Mouse (Mus musculus): ENCODE data around the gene Slit2. TPM values are rescaled to one million over a fixed set of nuclear protein-coding genes. Genes with fewer than 3 reads are reported as not detected.

Gene Slit2
- polyA plus RNA-seq, 1 experiment from 2014 or later, result 2.2 TPM

DNA sequence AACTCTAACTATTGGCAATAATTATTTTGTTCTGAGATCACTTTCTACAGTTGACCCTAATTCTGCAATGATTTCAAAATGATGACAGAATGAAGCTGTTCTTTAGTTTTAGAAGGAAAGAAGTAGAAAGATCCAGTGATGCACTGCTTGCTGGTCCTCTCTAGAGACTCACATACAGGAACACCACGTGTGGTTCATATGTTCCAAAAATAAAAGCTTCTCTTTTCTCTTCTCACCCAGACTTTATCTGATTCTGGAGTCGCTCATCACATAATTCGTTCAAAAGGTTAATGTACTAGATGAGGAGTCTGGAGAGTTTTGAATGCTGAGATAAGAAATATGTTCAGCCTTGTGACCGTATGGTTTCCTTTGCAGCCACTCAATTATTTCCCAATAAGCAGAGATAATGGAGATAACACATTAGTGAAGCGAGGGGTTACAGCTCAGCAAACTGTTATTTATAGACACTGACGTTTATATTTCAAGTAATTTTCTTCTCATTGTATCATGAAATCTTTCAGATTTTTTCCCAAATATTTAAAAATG, 332.2 kb downstream of the Slit2 start:
- no peak for ATAC-seq
- Histone ChIP-seq H3K27ac (no peak overlapping the region), H3K4me2 (no peak overlapping the region), H3K4me3 (no peak overlapping the region), H3K4me1 (no peaks in the 10 kb centered on the region), H3K9ac (no peak overlapping the region), H3K36me3 (no peaks in the 10 kb centered on the region), H3K9me3 (replicated peaks) (no peaks in the 10 kb centered on the region), H3K27me3 (replicated peaks) (no peaks in the 10 kb centered on the region)
- WGBS (ENCODE audit: insufficient replicate concordance), result 34% methylated on average over 6 of the region's 6 CpGs

- 60% methylated on average over 4 of the region's 4 CpGs for WGBS (ENCODE audit: insufficient replicate concordance)
Observed at GRCm38 (mm10) chr5:48320597-48320996, 337.7 kb downstream of the Slit2 start.

GRCm38 (mm10) chr5:48326221-48326620, 343.3 kb downstream of the Slit2 start:
- Histone ChIP-seq H3K9ac (no peak overlapping the region), H3K27ac (no peak overlapping the region), H3K4me2 (no peak overlapping the region), H3K27me3 (replicated peaks) (no peaks in the 10 kb centered on the region), H3K36me3 (no peaks in the 10 kb centered on the region), H3K4me1 (no peaks in the 10 kb centered on the region), H3K4me3 (no peak overlapping the region), H3K9me3 (replicated peaks) (no peaks in the 10 kb centered on the region)
- no peak for ATAC-seq

More at GRCm38 (mm10) chr5:48320597-48320996, 337.7 kb downstream of the Slit2 start:
- Histone ChIP-seq H3K4me1 (no peaks in the 10 kb centered on the region), H3K4me2 (no peak overlapping the region), H3K9me3 (replicated peaks) (no peaks in the 10 kb centered on the region), H3K36me3 (no peaks in the 10 kb centered on the region), H3K27ac (no peak overlapping the region), H3K9ac (no peak overlapping the region), H3K27me3 (replicated peaks) (no peaks in the 10 kb centered on the region), H3K4me3 (no peak overlapping the region)
- no peak for ATAC-seq

- 80% methylated on average over 8 of the region's 8 CpGs for WGBS (ENCODE audit: insufficient replicate concordance)
- ATAC-seq, result no peak
- Histone ChIP-seq H3K4me1 (no peaks in the 10 kb centered on the region), H3K9me3 (replicated peaks) (no peaks in the 10 kb centered on the region), H3K36me3 (no peaks in the 10 kb centered on the region), H3K9ac (no peak within 1 kb of the TSS), H3K4me2 (no peak within 1 kb of the TSS), H3K27ac (no peak within 1 kb of the TSS), H3K27me3 (replicated peaks) (no peaks in the 10 kb centered on the region), H3K4me3 (no peak within 1 kb of the TSS)
Observed at GRCm38 (mm10) chr5:48327652-48328051, 344.7 kb downstream of the Slit2 start, which contains the start of gene 5730480H06Rik. 5730480H06Rik (plus strand) TSS chr5:48327952.

DNA sequence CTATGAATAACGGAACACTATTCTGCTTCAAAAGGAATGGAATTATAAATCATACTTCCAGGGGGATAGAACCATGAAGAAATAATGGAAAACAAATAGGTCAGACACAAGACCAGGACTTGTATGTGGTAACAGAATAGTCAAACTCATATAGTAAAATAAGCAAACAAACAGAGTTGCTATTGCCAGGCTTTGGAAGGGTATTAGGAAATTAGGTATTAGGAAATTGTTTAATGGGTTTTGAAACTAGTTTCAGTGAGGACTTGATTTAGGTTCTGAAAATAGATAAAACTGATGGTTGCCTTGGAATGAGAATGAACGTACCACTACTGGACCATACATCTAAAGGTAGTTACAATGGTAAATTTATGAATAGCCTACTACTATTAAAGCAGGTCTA, 346.8 kb downstream of the Slit2 start:
- no peaks in the 10 kb centered on the region for H3K36me3 ChIP-seq
- no peak for ATAC-seq
- no peak overlapping the region for H3K9ac ChIP-seq
- no peak overlapping the region for H3K4me3 ChIP-seq
- H3K9me3 ChIP-seq (replicated peaks), result no peaks in the 10 kb centered on the region
- no peaks in the 10 kb centered on the region for H3K4me1 ChIP-seq
- WGBS (ENCODE audit: insufficient replicate concordance), result 64% methylated on average over 2 of the region's 2 CpGs
- H3K4me2 ChIP-seq, result no peak overlapping the region
- no peaks in the 10 kb centered on the region for H3K27me3 ChIP-seq (replicated peaks)
- no peak overlapping the region for H3K27ac ChIP-seq

DNA sequence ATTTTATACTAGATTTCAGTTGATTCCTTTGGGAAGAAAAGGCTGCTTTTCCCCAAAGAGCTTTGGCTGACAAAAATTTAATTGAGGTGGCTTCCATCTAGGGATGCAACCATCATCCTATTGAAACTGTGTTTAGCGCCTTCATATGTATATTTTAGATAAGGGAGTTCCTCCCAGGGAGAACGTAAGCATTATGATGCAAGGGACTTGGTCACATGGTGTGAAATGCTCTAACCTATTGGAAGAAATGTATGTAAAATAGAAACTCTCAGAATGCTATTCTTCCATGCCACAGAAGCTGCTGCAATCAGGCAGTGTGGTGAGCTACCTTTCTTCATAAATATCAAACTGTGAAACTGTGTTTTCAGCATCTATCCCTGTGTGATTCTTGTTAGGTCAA, 347.9 kb downstream of the Slit2 start:
- H3K9ac ChIP-seq, result no peak overlapping the region

DNA sequence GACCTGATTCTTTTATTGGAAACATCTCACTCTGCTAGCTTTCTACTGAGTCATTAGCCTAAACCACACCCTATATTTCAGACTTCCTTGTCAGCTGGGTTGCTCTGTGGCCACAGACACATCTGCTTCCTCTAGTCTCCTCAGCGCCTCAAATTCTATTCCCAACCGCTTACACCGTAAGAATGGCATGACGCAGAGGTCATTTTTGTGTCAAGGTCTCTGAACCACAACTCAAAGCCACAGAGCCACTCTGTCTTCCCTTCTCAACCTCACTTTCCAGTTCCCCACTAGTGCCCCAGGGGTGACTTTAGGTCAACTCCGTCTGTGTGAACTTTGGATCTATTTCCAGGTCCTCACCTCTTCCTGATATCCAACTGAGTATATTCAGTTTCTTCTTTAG, 348.5 kb downstream of the Slit2 start:
- ATAC-seq, result 0 out of 2 replicates have a peak, but pooled peaks have one; percentile 18
- WGBS (ENCODE audit: insufficient replicate concordance), result 16% methylated on average over 5 of the region's 5 CpGs
- Histone ChIP-seq H3K27me3 (replicated peaks) (no peaks in the 10 kb centered on the region), H3K4me1 (no peaks in the 10 kb centered on the region), H3K4me2 (no peak overlapping the region), H3K9ac (no peak overlapping the region), H3K27ac (no peak overlapping the region), H3K9me3 (replicated peaks) (no peaks in the 10 kb centered on the region), H3K36me3 (no peaks in the 10 kb centered on the region), H3K4me3 (no peak overlapping the region)

More for the DNA sequence above, 347.9 kb downstream of the Slit2 start:
- Histone ChIP-seq H3K4me3 (no peak overlapping the region), H3K27me3 (replicated peaks) (no peaks in the 10 kb centered on the region), H3K9me3 (replicated peaks) (no peaks in the 10 kb centered on the region), H3K4me2 (no peak overlapping the region), H3K27ac (no peak overlapping the region), H3K36me3 (no peaks in the 10 kb centered on the region), H3K4me1 (no peaks in the 10 kb centered on the region)
- 47% methylated on average over 2 of the region's 2 CpGs for WGBS (ENCODE audit: insufficient replicate concordance)
- no peak for ATAC-seq

- ATAC-seq, result no peak
- Histone ChIP-seq H3K27me3 (replicated peaks) (no peaks in the 10 kb centered on the region), H3K27ac (no peak overlapping the region), H3K4me3 (no peak overlapping the region), H3K4me1 (no peaks in the 10 kb centered on the region), H3K9ac (no peak overlapping the region), H3K36me3 (no peaks in the 10 kb centered on the region), H3K9me3 (replicated peaks) (no peaks in the 10 kb centered on the region), H3K4me2 (no peak overlapping the region)
- 72% methylated on average over 3 of the region's 3 CpGs for WGBS (ENCODE audit: insufficient replicate concordance)
Observed at GRCm38 (mm10) chr5:48333407-48333806, 350.5 kb downstream of the Slit2 start.

- Histone ChIP-seq H3K9me3 (replicated peaks) (no peaks in the 10 kb centered on the region), H3K9ac (no peak overlapping the region), H3K36me3 (no peaks in the 10 kb centered on the region), H3K27me3 (replicated peaks) (no peaks in the 10 kb centered on the region), H3K4me1 (no peaks in the 10 kb centered on the region), H3K4me2 (no peak overlapping the region), H3K27ac (no peak overlapping the region), H3K4me3 (no peak overlapping the region)
- ATAC-seq, result no peak
- 55% methylated on average over 9 of the region's 9 CpGs for WGBS (ENCODE audit: insufficient replicate concordance)
Observed at GRCm38 (mm10) chr5:48333884-48334513, 351.1 kb downstream of the Slit2 start.

- H3K27ac ChIP-seq, result no peak overlapping the region
- H3K27me3 ChIP-seq (replicated peaks), result no peaks in the 10 kb centered on the region
- H3K9me3 ChIP-seq (replicated peaks), result no peaks in the 10 kb centered on the region
- WGBS (ENCODE audit: insufficient replicate concordance), result 55% methylated on average over 7 of the region's 7 CpGs
- H3K36me3 ChIP-seq, result no peaks in the 10 kb centered on the region
- H3K4me1 ChIP-seq, result no peaks in the 10 kb centered on the region
- ATAC-seq, result no peak
- no peak overlapping the region for H3K4me2 ChIP-seq
- H3K4me3 ChIP-seq, result no peak overlapping the region
- H3K9ac ChIP-seq, result no peak overlapping the region
Observed at GRCm38 (mm10) chr5:48340808-48341433, 358.0 kb downstream of the Slit2 start.

DNA sequence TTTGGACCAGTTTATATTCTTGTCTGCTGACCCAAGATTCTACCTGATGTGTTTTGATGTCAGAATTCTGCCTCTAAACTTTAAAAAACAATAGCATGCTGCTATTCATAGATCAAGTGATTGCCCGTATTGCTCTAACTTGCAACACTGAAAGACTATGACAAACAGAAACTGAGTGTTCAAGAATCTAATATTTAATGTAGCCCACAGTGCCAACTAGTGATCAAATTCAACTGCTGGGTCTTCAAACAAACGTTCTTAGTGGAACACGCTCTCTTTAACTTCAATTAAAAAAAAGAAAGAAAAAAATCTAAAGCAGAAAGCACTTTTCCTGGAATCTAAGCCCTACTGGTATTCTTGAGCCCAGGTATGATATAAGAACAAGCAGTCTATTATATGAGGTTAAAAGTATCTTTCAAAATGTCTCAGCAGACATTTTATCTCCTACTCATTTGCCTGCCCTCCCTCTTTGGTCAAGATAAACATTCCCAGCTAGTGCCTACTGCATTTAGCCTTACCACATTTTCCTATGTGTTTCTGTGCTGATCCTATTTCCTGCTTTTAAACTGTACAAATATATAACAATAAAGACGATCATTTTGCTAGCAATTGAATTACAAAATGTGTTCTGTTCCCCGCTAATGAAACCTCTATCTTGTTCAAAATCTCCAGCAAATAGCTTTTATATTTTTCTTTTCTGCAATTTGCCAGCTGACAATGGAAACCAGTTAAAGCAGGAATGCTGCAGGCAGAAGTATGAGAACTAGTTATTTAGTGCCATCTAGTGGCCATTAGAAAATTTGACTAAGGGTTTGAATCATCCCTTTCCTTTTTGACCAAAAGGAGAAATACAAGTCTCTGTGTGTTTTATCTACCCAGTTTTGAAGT, 362.4 kb downstream of the Slit2 start:
- 40% methylated on average over 5 of the region's 5 CpGs for WGBS (ENCODE audit: insufficient replicate concordance)
- no peaks in the 10 kb centered on the region for H3K4me1 ChIP-seq
- H3K27ac ChIP-seq, result no peak overlapping the region
- no peak overlapping the region for H3K9ac ChIP-seq
- H3K27me3 ChIP-seq (replicated peaks), result no peaks in the 10 kb centered on the region
- H3K4me3 ChIP-seq, result no peak overlapping the region
- no peaks in the 10 kb centered on the region for H3K9me3 ChIP-seq (replicated peaks)
- no peak overlapping the region for H3K4me2 ChIP-seq
- H3K36me3 ChIP-seq, result no peaks in the 10 kb centered on the region
- ATAC-seq, result no peak
